Mouse (Mus musculus): ENCODE measurements around the gene Ergic1.
A peak's percentile ranks its signal among the peaks of the same experiment; 100 is the strongest.

Gene Ergic1

GRCm38 (mm10) chr17:26665600-26665999 is 104.3 kb downstream of the Ergic1 start:
- no peak for DNase-seq

GRCm38 (mm10) chr17:26671268-26671667 is 110.0 kb downstream of the Ergic1 start:
- no peak for DNase-seq

GRCm38 (mm10) chr17:26675845-26676244 is 114.6 kb downstream of the Ergic1 start:
- no peak for DNase-seq

GRCm38 (mm10) chr17:26676252-26676615 is 114.9 kb downstream of the Ergic1 start:
- DNase-seq, result peak; percentile 93 to 94

GRCm38 (mm10) chr17:26676616-26677376 is 115.5 kb downstream of the Ergic1 start:
- DNase-seq, result peak; percentile 77 to 80

- DNase-seq, result peak in 1 of 2 experiments; percentile 65
Measured at GRCm38 (mm10) chr17:26677711-26678637, 116.7 kb downstream of the Ergic1 start.

GRCm38 (mm10) chr17:26681276-26681675 is 120.0 kb downstream of the Ergic1 start:
- DNase-seq, result no peak

GRCm38 (mm10) chr17:26686334-26687000 is 125.2 kb downstream of the Ergic1 start:
- DNase-seq, result no peak

- DNase-seq, result no peak
Measured at GRCm38 (mm10) chr17:26688795-26689735, 127.8 kb downstream of the Ergic1 start.

GRCm38 (mm10) chr17:26689810-26690209 is 128.5 kb downstream of the Ergic1 start:
- DNase-seq, result peak in 1 of 2 experiments; percentile 32

- DNase-seq, result peak; percentile 63 to 65
Measured at GRCm38 (mm10) chr17:26690236-26690635, 128.9 kb downstream of the Ergic1 start.

GRCm38 (mm10) chr17:26691110-26691509 is 129.8 kb downstream of the Ergic1 start:
- peak; percentile 57 to 62 for DNase-seq

- peak; percentile 75 to 82 for DNase-seq
Measured at GRCm38 (mm10) chr17:26693424-26693823, 132.1 kb downstream of the Ergic1 start.

GRCm38 (mm10) chr17:26694171-26694570 is 132.9 kb downstream of the Ergic1 start:
- no peak for DNase-seq

GRCm38 (mm10) chr17:26695193-26695592 is 133.9 kb downstream of the Ergic1 start:
- no peak for DNase-seq

GRCm38 (mm10) chr17:26698846-26699245 is 137.6 kb downstream of the Ergic1 start:
- peak in 1 of 2 experiments; percentile 43 for DNase-seq

GRCm38 (mm10) chr17:26699819-26700616 is 138.7 kb downstream of the Ergic1 start:
- peak; percentile 67 to 74 for DNase-seq

- DNase-seq, result peak in 1 of 2 experiments; percentile 47
Measured at GRCm38 (mm10) chr17:26701565-26701964, 140.3 kb downstream of the Ergic1 start.

- peak in 1 of 2 experiments; percentile 28 for DNase-seq
Measured at GRCm38 (mm10) chr17:26702621-26703020, 141.3 kb downstream of the Ergic1 start.

GRCm38 (mm10) chr17:26703671-26704070 is 142.4 kb downstream of the Ergic1 start:
- DNase-seq, result peak; percentile 76 to 77
